Mouse (Mus musculus): Measurements from ENCODE around the gene Tmem131.
"Not testable (repeated sequence)": the region's sequence is repeated elsewhere in the genome, so short reads cannot be mapped to it uniquely, and the experiment has no call there.

The Tmem131 gene

DNA sequence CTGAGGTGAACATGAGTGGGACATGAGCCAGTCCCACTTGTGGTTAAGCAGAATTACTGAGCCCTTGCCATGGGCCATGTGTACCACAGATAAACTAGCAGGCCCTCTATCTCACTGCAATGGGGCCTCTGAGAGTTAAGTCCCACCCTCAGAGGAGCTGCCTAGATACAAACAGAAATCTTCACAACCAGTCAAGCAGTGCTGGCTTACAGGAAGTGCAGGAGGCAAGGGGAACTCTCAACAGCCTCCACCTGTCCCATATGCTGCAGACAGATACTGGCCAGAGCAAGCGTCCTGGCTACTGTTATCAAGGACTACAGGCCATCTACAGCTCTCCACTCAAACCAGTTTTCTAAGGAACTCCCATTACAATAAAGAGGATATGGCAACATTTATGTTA lies 23.7 kb downstream of the Tmem131 start:
- in situ Hi-C loops (cut with MboI, MseI) = no loop called here

GRCm38 (mm10) chr1:36917423-36917822 lies 26.0 kb downstream of the Tmem131 start:
- in situ Hi-C loops (cut with MboI, MseI) = no loop called here

GRCm38 (mm10) chr1:36915200-36915580 lies 28.3 kb downstream of the Tmem131 start:
- in situ Hi-C loops (cut with MboI, MseI) = no loop called here

GRCm38 (mm10) chr1:36914455-36915199 lies 28.8 kb downstream of the Tmem131 start:
- in situ Hi-C loops (cut with MboI, MseI) = no loop called here

- in situ Hi-C loops (cut with MboI, MseI) = no loop called here
Measured at GRCm38 (mm10) chr1:36913806-36914205, 29.7 kb downstream of the Tmem131 start.

DNA sequence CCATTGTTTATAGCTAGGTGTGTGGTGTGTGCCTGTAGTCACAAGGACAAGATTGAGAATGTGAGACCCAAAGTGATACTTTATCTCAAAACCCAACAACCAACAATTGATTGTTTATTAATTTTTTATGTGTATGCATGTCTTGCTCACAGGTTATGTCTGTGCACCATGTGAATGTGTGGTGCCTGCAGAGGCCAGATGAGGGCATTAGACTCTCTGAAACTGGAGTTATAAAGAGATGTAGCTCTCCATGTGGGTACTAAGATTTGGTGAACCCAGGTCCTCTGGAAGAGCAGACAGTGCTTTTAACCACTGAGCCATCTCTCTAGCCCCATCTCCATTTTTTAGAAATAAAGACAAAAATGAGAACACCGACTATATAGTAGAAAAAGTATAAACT lies 31.2 kb downstream of the Tmem131 start:
- in situ Hi-C loops (cut with MboI, MseI) = no loop called here

DNA sequence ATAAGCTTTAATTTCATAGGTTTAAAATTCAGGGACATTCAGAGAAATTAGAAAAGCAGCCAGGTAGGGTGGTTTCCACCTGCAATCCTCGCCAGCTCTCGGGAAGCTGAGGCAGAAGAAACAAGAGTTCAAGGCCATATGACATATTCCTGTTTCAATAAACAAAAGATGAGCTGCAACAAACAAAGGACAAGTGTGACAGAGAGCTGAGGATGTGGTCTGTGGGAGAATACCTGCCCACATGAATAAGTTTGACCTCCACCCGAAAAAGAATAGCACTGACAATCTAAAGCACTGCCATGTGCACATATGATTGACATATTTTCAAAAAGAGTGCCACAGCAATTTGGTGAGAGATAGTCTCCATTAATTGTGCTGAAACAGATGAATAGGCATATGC lies 31.9 kb downstream of the Tmem131 start:
- in situ Hi-C loops (cut with MboI, MseI) = no loop called here

DNA sequence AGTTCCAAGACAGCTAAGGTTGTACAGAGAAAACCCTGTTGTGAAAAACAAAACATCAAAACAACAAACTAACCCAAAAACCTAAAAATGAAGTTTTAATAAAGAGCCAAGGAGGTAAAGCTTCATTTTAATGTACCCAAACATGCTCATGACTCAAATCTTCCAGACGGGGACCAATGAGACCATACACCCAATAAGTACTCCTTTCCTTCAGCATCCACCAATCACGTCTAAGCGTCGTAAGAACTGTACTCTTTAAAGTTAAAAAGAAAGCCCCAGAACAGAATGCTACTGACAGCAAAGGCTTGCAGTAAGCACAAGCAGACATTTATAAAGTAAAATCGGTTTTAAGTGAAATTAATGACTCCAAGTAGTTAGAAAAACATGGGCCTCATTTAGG lies 33.1 kb downstream of the Tmem131 start:
- in situ Hi-C loops (cut with MboI, MseI) = no loop called here

DNA sequence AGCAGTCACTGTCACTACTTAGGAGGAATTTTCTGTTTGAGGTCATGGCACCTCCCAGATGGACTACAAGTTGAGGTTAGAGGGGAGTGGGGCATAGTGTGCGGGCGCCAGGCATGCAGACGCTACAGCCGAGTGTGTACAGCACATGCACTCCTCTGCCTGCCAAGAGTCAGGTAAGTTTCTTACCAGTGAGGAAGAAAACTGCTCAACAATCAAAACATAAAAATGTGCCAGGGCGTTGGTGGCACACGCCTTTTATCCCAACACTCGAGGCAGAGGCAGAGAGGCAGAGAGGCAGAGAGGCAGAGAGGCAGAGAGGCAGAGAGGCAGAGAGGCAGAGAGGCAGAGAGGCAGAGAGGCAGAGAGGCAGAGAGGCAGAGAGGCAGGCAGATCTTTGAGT lies 33.5 kb downstream of the Tmem131 start:
- in situ Hi-C loops (cut with MboI, MseI) = not testable (repeated sequence)

- in situ Hi-C loops (cut with MboI, MseI) = no loop called here
Measured at GRCm38 (mm10) chr1:36905216-36905615, 38.2 kb downstream of the Tmem131 start.

- in situ Hi-C loops (cut with MboI, MseI) = no loop called here
Measured at GRCm38 (mm10) chr1:36904489-36904888, 39.0 kb downstream of the Tmem131 start.

- in situ Hi-C loops (cut with MboI, MseI) = no loop called here
Measured at GRCm38 (mm10) chr1:36904084-36904451, 39.4 kb downstream of the Tmem131 start.

GRCm38 (mm10) chr1:36903376-36904083 lies 39.9 kb downstream of the Tmem131 start:
- in situ Hi-C loops (cut with MboI, MseI) = no loop called here

DNA sequence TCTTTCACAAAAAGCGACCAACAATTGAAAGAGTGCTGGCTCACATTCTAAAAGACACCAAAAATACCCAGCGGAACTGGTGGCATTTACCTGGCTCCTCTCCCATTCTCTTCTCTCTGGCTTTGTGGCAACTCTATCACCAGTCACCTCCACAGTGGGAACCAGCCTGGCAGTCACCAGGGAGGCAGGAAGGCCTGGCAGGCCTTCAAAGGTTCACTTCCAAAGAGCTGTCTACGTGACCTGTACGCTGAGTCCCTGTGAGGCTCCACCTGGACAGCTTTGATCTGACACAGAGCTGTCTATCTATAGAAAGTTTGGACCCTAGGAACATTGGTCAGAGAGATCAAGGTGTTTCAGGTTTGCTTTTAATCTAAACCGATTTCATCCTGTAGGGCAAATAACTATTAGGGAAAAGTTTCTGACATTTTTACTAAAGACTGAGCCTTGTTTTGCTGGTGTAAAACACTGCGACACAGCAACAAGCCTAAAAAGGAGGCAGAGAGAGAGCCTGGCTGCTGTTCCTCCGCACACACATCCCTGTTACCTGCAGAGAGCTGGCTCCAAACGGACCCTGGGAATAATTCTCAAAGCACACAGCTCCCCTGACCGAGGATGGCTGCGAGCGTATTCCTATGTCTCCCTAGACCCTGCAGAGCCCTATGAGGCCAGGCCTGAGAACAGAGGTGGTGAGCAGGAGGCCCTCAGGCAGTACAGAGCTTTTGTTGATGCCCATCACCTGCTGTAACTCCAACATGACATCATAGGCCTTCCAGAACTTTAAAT lies 40.7 kb downstream of the Tmem131 start:
- in situ Hi-C loops (cut with MboI, MseI) = no loop called here

DNA sequence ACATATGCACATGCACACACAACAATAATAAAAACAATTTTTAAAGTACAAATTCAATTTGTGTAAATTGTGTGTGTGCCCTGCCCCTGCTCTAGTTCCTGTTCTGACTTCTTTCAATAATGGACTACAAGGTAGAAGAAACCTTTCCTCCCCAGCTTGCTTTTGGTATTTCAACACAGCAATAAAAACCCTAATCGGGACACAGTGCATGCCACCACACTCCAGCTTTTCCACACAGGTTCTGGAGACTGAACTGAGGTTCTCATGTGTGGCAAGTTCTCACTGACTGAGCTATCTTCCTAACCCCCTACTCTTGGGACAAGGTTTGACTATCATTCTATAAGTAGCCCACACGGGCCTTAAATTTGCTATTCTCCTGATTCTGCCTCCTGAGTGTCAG lies 43.8 kb downstream of the Tmem131 start:
- in situ Hi-C loops (cut with MboI, MseI) = no loop called here

DNA sequence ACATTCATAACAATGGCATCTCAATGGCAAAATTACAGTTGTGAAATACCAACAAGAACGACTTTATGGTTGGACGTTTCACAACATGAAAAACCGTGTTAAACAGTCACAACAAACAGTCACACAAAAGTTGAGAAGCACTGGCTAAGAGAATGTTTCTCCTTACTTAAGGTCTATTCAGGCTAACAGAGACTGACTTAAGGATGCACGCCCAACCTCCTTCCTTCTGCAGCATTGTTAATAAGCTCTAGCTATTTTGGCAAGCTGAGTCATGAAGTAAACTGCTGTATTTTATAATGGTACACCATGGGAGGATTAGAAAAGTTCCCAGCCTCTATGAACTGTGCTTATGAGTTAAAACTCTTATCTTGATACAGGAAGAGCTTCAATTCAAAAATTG lies 47.0 kb downstream of the Tmem131 start:
- in situ Hi-C loops (cut with MboI, MseI) = no loop called here

GRCm38 (mm10) chr1:36895452-36895851 lies 48.0 kb downstream of the Tmem131 start:
- in situ Hi-C loops (cut with MboI, MseI) = no loop called here

GRCm38 (mm10) chr1:36894136-36894535 lies 49.3 kb downstream of the Tmem131 start:
- in situ Hi-C loops (cut with MboI, MseI) = no loop called here

GRCm38 (mm10) chr1:36893720-36894119 lies 49.7 kb downstream of the Tmem131 start:
- in situ Hi-C loops (cut with MboI, MseI) = not testable (repeated sequence)

DNA sequence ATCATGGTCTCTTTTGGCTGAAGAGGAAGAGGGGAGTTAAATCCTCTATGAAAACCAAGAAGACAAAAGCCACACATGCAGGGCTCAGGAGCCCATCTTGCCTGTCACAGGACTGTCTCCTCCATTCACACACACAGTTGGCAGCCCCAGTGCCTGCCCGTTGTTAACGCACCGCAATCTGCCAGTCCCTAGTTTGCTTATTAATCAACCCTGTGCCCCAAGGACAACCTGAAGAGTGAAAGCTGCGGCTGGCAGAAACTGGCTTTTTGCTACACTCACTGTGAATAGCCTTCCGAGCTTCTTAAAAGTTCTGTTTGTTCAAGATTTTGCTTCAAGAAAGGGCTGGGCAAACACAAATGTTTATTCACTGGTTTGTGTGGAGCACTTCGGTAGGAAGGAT lies 50.3 kb downstream of the Tmem131 start:
- in situ Hi-C loops (cut with MboI, MseI) = no loop called here

DNA sequence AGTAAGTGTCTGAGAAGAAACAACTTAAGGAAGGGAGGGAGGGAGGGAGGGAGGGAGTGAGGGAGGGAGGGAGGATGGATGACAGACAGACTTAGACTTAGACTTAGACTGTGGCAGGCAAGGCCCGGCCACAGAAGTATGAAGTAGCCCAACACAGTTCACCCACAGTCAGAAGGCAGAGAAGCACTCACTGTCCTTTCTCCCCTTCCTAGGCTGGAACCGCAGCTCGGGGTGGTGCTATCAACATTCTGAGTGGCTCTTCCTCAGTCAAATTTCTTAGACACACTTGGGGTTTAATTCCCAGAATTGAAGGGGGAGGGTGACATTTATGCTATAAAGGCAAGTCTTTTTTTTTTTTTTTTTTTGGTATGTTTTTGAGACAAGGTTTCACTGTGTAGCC lies 51.0 kb downstream of the Tmem131 start:
- in situ Hi-C loops (cut with MboI, MseI) = no loop called here

DNA sequence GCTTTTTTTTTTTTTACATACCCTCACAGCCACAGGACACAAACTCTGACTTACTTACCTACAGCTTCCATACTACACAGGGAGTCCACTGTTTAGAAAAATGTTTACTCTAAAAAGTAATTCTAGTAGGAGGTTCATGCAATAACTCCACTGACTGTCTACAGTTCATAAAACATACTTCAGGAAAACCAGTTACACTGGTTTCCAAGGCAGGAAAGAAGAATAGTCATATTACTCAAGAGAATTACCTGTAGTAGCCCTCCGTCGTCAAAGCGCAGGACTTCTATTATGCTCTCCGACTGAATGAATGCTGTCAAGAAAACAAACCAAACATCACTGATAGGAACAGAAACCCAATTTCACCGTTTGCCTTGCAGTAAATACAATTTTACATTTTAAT lies 54.5 kb downstream of the Tmem131 start:
- in situ Hi-C loops (cut with MboI, MseI) = no loop called here

- in situ Hi-C loops (cut with MboI, MseI) = no loop called here
Measured at GRCm38 (mm10) chr1:36887172-36887571, 56.3 kb downstream of the Tmem131 start.
